In genomic region chrX:100629076-100629475, GRCm38 (mm10) we compare ENCODE assay signal across 18 mouse cellular contexts. TPM values are rescaled to one million over a fixed set of nuclear protein-coding genes. Genes with fewer than 3 reads are reported as not detected.
"Had no signal": no experiment of that assay in that cellular context is flagged by ENCODE, and none has a peak within 500 bp of the region (broad histone marks: within the 10 kb centered on the region; RNA-seq: fewer than 3 reads in every experiment).

No protein-coding gene starts in this region.

- H3K9me3 ChIP-seq: intestine, embryonic 15.5 days; limb, embryonic 10.5 days; midbrain, embryonic 13.5 days had no signal

- H3K9ac ChIP-seq: intestine, embryonic 15.5 days; midbrain, embryonic 13.5 days had no signal

- DNase-seq: lung, adult 2 months; lung, postnatal 36 days; right cerebral cortex, postnatal 14 days; thymus, postnatal 36 days had no signal

- ATAC-seq: intestine, embryonic 15.5 days; lung, postnatal 0 days; midbrain, embryonic 13.5 days had no signal

- H3K36me3 ChIP-seq: intestine, embryonic 15.5 days; midbrain, embryonic 13.5 days had no signal

- H3K27me3 ChIP-seq: intestine, embryonic 15.5 days; midbrain, embryonic 13.5 days had no signal

- H3K4me1 ChIP-seq: intestine, embryonic 15.5 days had no signal

- H3K27ac ChIP-seq: intestine, embryonic 15.5 days; left cerebral cortex, adult 2 months; limb, embryonic 10.5 days; midbrain, embryonic 13.5 days had no signal

- H3K4me2 ChIP-seq: intestine, embryonic 15.5 days; midbrain, embryonic 13.5 days had no signal

- H3K4me3 ChIP-seq: intestine, embryonic 15.5 days; left cerebral cortex, adult 2 months; limb, embryonic 10.5 days; midbrain, embryonic 13.5 days had no signal

RNA-seq across cellular contexts. Expression of gene Arr3, which starts 23.8 kb away (rescaled TPM):
- total RNA-seq: megakaryocyte progenitor cell, adult 5-6 weeks; midbrain, postnatal 0 days had no signal
- polyA plus RNA-seq: intestine, embryonic 15.5 days; kidney, embryonic 16.5 days; limb, embryonic 10.5 days; limb, embryonic 14.5 days; lung, adult 2 months; lung, postnatal 0 days; neural tube, embryonic 14.5 days; stomach, embryonic 16.5 days; thymus, postnatal 0 days had no signal

RNA-seq across cellular contexts. Expression of gene P2ry4, which starts 34.4 kb away (rescaled TPM):
- total RNA-seq: left cerebral cortex, adult 2 months; left cerebral cortex, postnatal 14 days; megakaryocyte progenitor cell, adult 5-6 weeks had no signal
- polyA plus RNA-seq: kidney, embryonic 16.5 days; limb, embryonic 10.5 days; lung, postnatal 0 days; midbrain, embryonic 13.5 days; midbrain, postnatal 0 days; neural tube, embryonic 14.5 days; thymus, postnatal 0 days had no signal

RNA-seq across cellular contexts. Expression of gene Awat1, which starts 57.0 kb away (rescaled TPM):
- total RNA-seq: layer of hippocampus, postnatal 25 days; left cerebral cortex, adult 2 months; left cerebral cortex, postnatal 14 days; megakaryocyte progenitor cell, adult 5-6 weeks; midbrain, postnatal 0 days had no signal
- polyA plus RNA-seq: intestine, embryonic 15.5 days; kidney, embryonic 16.5 days; limb, embryonic 10.5 days; limb, embryonic 14.5 days; lung, adult 2 months; midbrain, embryonic 13.5 days; midbrain, postnatal 0 days; neural tube, embryonic 14.5 days; stomach, embryonic 16.5 days; thymus, postnatal 0 days had no signal
